Mouse (Mus musculus) liver, embryonic 16.5 days (tissue): Measurements from ENCODE around the gene Lcmt1. TPM values are rescaled to one million over a fixed set of nuclear protein-coding genes. Genes with fewer than 3 reads are reported as not detected.

ENCODE experiments used
- ATAC-seq: fragments of 200-750 bp; cut with Nextera tagmentation; 2 replicates; pipeline ENCODE4 v1.8.0; 2017; ENCODE audit warnings: low read depth, mild to moderate bottlenecking, moderate number of reproducible peaks, moderate library complexity
- H3K27ac ChIP-seq: fragments of 300-500 bp; sonication (generic); 2 replicates; pipeline ENCODE4 v1.5.1; 2014; ENCODE audit warnings: mild to moderate bottlenecking, low read length
- H3K27me3 ChIP-seq: fragments of 300-500 bp; sonication (generic); 2 replicates; pipeline ENCODE4 v1.6.1; 2014; ENCODE audit warnings: low read depth, low read length, mixed read lengths; ENCODE audit not compliant: control insufficient read depth, insufficient read depth
- H3K36me3 ChIP-seq: fragments of 300-500 bp; sonication (generic); 2 replicates; pipeline ENCODE4 v1.6.1; 2014; ENCODE audit warnings: mild to moderate bottlenecking; ENCODE audit not compliant: control insufficient read depth, insufficient read depth
- H3K4me1 ChIP-seq: fragments of 300-500 bp; sonication (generic); 2 replicates; pipeline ENCODE4 v1.6.1; 2014; ENCODE audit warnings: low read depth, low read length, mixed read lengths; ENCODE audit not compliant: control insufficient read depth
- H3K4me2 ChIP-seq: fragments of 300-500 bp; sonication (generic); 2 replicates; pipeline ENCODE4 v1.6.1; 2014; ENCODE audit warnings: low read depth, low read length, mixed read lengths
- H3K4me3 ChIP-seq: fragments of 300-500 bp; sonication (generic); 2 replicates; pipeline ENCODE4 v1.5.1; 2014; ENCODE audit warnings: low read depth, mild to moderate bottlenecking, low read length
- H3K9ac ChIP-seq: fragments of 300-500 bp; sonication (generic); 2 replicates; pipeline ENCODE4 v1.6.1; 2014; ENCODE audit warnings: low read depth, low read length
- H3K9me3 ChIP-seq: fragments of 300-500 bp; sonication (generic); replicated peaks from 2 replicates; pipeline ENCODE4 v1.6.1; 2016; ENCODE audit warnings: low read length; ENCODE audit not compliant: control insufficient read depth
- WGBS: fragments of 180-500 bp; shearing (Covaris S2); extraction: QIAGEN DNeasy Blood & Tissue Kit; methylation state at CpG from one replicate; pipeline ENCODE4 v1.1.7; 2014; ENCODE audit not compliant: insufficient replicate concordance; 5-methylcytosine and 5-hydroxymethylcytosine counted together
- polyA plus RNA-seq: library from polyadenylated mRNA; unstranded; fragments of >200 nt; fragmentation: Nextera tagmentation; extraction: Ambion mirVana; gene quantifications from 2 replicates; pipeline ENCODE4 v1.2.1, GENCODE M21; 2015

The Lcmt1 gene
- polyA plus RNA-seq, 1 experiment from 2014 or later, result 18.4 TPM

DNA sequence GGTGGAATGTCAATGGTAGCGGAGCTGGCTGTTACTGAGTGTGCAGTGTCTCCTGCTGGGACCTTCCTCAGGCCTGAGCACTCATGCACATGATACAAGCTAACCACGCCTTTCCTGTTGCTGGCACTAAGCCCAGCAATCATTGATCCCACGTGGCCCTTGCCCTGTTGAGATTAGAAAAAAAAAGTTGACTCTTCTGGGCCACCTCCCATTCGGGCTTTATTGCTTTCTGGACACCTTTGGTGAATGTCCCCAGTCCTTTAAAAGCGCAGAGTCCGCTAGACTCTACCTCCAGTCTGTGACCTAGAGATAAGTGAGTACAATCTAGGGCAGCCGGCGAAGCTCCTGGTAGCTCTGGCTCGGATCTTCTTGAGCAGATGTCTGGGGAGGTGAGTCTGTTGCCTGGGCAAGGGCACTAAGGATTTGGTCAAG, 92.5 kb downstream of the Lcmt1 start, which contains the start of gene Aqp8:
TSS of gene Aqp8 (plus strand) at position 222 of the 432 bp plus-strand sequence.
- peaks cover 57% of the 10 kb centered on the region for H3K4me1 ChIP-seq
- peak within 1 kb of the TSS; percentile 46 for H3K4me2 ChIP-seq

DNA sequence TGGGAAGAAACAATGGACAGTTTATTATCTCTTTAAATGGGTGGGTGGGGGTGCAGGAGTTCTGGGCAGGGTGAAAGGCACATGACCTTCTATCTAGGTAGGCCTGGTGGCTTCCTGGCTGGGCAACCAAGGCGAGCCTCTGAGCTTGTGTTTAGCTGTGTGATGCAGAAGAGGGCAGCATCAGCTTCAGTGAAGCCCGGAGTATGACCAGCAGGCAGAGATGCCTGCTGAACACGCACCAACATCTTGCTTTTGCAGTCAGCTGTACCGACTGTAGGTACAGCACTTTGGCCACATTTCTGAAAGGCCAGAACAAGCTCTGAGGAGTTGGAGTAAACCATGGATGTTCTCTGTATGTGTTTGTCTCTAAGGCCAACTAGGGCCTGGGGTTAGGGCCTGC, 94.0 kb downstream of the Lcmt1 start:
- no peak for ATAC-seq
- 55% methylated on average over 4 of the region's 4 CpGs for WGBS
- peak overlapping the region; percentile 24 for H3K4me3 ChIP-seq
- no peak overlapping the region for H3K9ac ChIP-seq
- H3K36me3 ChIP-seq, result no peaks in the 10 kb centered on the region
- H3K9me3 ChIP-seq, result no peaks in the 10 kb centered on the region
- H3K27ac ChIP-seq, result no peak overlapping the region
- peak overlapping the region; percentile 46; the same call in 1 of the 2 replicates for H3K4me2 ChIP-seq
- H3K4me1 ChIP-seq, result peaks cover 43% of the 10 kb centered on the region
- no peaks in the 10 kb centered on the region for H3K27me3 ChIP-seq

More for the DNA sequence above, 92.5 kb downstream of the Lcmt1 start, which contains the start of gene Aqp8:
- Histone ChIP-seq H3K9me3 (no peaks in the 10 kb centered on the region), H3K27ac (peak within 1 kb of the TSS; percentile 79), H3K36me3 (no peaks in the 10 kb centered on the region), H3K27me3 (no peaks in the 10 kb centered on the region), H3K9ac (peak within 1 kb of the TSS; percentile 41), H3K4me3 (peak within 1 kb of the TSS; percentile 43)
- ATAC-seq, result peak; percentile 86
- 8% methylated on average over 9 of the region's 9 CpGs for WGBS

DNA sequence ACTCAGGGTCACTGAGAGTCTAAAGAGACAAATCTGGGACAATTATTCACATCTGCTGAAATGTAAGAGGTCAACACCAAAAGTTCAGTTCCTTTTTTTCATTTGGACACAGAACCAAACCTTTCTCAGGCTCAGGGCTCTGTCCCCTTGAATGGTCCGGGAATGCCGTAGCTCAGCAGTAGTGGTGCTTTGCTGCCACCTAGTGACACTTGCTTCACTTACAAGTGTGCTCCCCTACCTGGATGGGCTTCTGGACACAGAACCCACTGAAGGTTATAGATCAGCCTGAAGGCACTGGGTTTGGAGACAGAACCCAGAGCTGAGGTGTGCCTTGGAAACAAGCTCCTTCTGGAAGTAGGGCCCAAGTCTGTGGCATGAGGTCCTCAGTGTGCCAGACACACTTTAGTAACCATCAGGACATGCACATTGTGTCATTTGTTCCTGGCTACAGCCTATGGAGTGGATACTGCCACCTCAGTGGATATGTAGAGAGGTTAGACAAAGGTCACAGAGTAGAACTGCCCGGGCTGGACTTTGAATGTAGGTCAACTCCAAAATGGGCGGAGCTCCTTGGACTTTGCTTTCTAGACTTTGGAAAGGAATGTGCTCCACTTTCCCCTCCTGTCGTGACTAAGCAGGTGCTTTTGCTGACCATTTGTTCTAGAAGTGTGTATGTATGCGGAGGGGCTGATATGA, 96.3 kb downstream of the Lcmt1 start:
- peak; percentile 15; the same call in 1 of the 2 replicates for ATAC-seq

DNA sequence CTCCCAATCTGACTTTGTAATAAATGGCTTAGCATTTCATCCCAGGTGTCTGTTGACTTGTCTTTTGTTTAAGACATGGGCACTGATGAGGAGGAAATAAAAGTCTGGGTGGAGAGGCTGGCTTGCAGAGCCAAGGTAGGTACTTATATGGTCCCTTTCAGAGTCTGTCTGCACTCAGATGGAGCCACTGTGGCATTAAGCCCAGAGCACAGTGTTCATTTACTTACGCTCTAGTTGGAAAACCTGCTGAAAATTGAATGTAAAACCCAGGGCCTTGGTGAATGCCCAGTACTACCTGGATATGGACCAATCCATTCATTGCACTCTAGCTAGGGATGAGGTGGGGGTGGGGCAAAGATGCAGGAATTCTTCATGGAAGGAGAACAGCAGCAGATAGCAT, 98.4 kb downstream of the Lcmt1 start:
- H3K4me1 ChIP-seq, result peaks cover 3% of the 10 kb centered on the region
- H3K36me3 ChIP-seq, result no peaks in the 10 kb centered on the region
- H3K27ac ChIP-seq, result no peak overlapping the region
- 83% methylated on average over 1 of the region's 1 CpGs for WGBS
- H3K27me3 ChIP-seq, result no peaks in the 10 kb centered on the region
- H3K4me2 ChIP-seq, result no peak overlapping the region
- H3K4me3 ChIP-seq, result no peak overlapping the region
- no peak for ATAC-seq
- H3K9me3 ChIP-seq, result no peaks in the 10 kb centered on the region
- no peak overlapping the region for H3K9ac ChIP-seq

More for the DNA sequence above, 96.3 kb downstream of the Lcmt1 start:
- H3K9me3 ChIP-seq, result no peaks in the 10 kb centered on the region
- H3K4me1 ChIP-seq, result peaks cover 24% of the 10 kb centered on the region
- H3K27ac ChIP-seq, result no peak overlapping the region
- H3K9ac ChIP-seq, result no peak overlapping the region
- H3K27me3 ChIP-seq, result no peaks in the 10 kb centered on the region
- no peak overlapping the region for H3K4me2 ChIP-seq
- H3K36me3 ChIP-seq, result no peaks in the 10 kb centered on the region
- WGBS, result 24% methylated on average over 6 of the region's 6 CpGs
- no peak overlapping the region for H3K4me3 ChIP-seq

Other genes with a start within 250 kb of the Lcmt1 start
- 11.9 and 12.7 TPM in 2 replicates for gene Tnrc6a, start 245.9 kb upstream of the Lcmt1 start, polyA plus RNA-seq
- 0.21 and 0.58 TPM in 2 replicates for gene Slc5a11, start 155.0 kb upstream of the Lcmt1 start, polyA plus RNA-seq
- gene Arhgap17, start 131 bp downstream of the Lcmt1 start, polyA plus RNA-seq, result 8.8 and 10.1 TPM in 2 replicates
- gene Aqp8, start 92.5 kb downstream of the Lcmt1 start, polyA plus RNA-seq, result 86.1 and 125 TPM in 2 replicates
- gene Zkscan2, start 130.7 kb downstream of the Lcmt1 start, polyA plus RNA-seq, result 0.06 and 0.13 TPM in 2 replicates